Mouse (Mus musculus) adrenal gland, postnatal 25 days (tissue): ENCODE data around the gene Olfr346. TPM values are rescaled to one million over a fixed set of nuclear protein-coding genes. Genes with fewer than 3 reads are reported as not detected.

Source experiments
- DNase-seq: peaks from one replicate; pipeline ENCODE4 v3.0.0; 2021; ENCODE audit warnings: mixed read lengths
- long read RNA-seq: library from polyadenylated mRNA; stranded (forward); transcript quantifications from one replicate; pipeline ENCODE4 v2.0.0, GENCODE M21; 2021
- total RNA-seq: library from RNA; stranded (reverse); gene quantifications from 2 replicates; pipeline ENCODE4 v1.2.3, GENCODE M21; 2021

Olfr346 gene
- not detected in 2 replicates for total RNA-seq
- long read RNA-seq: 0 reads

- DNase-seq: no peak
These were observed at the start of gene Olfr346 for GRCm38 (mm10) chr2:36685488-36685887. Olfr346 (plus strand) TSS chr2:36685788.

DNA sequence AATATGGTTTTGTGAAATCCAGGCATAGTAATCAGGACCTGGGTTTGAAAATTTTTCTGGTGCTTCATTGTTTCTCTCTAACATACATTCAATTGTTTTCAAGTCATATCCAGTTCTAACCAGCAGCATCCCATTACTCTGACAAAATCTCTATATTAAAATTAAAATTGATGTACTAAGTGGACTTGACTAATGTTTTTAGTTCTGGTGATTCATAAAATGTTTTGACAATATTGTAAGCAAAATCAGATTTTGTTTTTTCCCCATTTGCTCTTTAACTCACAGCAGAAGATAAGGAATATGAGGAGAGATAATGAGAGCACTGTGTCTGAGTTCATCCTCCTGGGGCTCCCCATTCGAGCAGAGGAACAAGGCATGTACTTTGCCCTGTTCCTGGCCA lies 45.8 kb upstream of the Olfr346 start, which contains the start of gene Olfr345:
Gene Olfr345 (plus strand): TSS at position 301 of the 400 bp plus-strand sequence.
- no peak for DNase-seq

DNA sequence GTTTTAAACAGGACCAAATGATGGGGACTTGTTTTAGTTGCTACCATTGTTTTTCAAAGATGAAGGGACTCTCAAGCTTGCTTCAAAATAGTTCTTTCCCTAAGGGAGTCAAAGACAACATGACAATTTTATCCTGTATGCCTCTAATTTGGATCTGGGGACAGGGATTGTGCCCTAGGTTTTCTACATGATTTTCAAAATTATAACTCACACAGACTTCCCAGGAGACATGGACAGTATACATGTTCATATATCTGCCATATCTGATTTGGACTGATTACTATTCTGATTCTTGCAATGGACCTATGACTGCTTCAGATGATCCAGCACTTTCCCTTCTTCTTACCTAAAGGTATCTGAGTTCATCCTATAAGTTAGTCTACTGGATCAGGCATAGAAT lies 46.0 kb downstream of the Olfr346 start, which contains the start of gene Olfr347:
Gene Olfr347 (plus strand): TSS at position 301 of the 400 bp plus-strand sequence.
- no peak for DNase-seq

DNA sequence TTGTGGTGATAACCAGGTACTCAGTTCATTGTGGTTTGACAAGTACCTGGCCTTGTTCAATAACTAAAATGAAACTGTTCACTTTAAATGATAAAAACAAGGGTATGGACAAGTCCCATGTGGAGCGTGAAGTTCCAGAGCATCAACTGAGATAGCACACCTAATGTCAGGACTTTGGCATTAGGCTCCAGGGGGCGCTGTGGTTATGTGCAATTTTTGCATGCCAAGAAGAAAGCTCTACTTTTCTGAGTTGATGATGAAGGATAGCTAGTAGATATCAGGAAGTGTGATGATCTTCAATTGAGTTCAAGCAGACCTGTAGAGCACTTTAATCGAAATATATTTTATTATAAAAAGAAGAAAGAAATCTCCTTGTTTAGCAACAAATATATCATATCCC lies 50.6 kb downstream of the Olfr346 start:
- DNase-seq: no peak

Other genes starting within 250 kb of the Olfr346 start
- not detected in 2 replicates for gene Olfr340, start 233.2 kb upstream of the Olfr346 start, total RNA-seq
- gene Olfr341, start 203.3 kb upstream of the Olfr346 start, total RNA-seq: not detected in 2 replicates
- not detected in 2 replicates for gene Olfr342, start 160.8 kb upstream of the Olfr346 start, total RNA-seq
- gene Olfr344, start 119.1 kb upstream of the Olfr346 start, total RNA-seq: not detected in 2 replicates
- not detected in 2 replicates for gene Olfr345, start 45.7 kb upstream of the Olfr346 start, total RNA-seq
- not detected in 2 replicates for gene Olfr347, start 46.1 kb downstream of the Olfr346 start, total RNA-seq
- not detected in 2 replicates for gene Olfr348, start 98.5 kb downstream of the Olfr346 start, total RNA-seq
- not detected in 2 replicates for gene Olfr50, start 104.8 kb downstream of the Olfr346 start, total RNA-seq
- not detected in 2 replicates for gene Olfr3, start 131.2 kb downstream of the Olfr346 start, total RNA-seq
- not detected in 2 replicates for gene Olfr350, start 160.5 kb downstream of the Olfr346 start, total RNA-seq
- gene Olfr351, start 176.9 kb downstream of the Olfr346 start, total RNA-seq: not detected in 2 replicates
- not detected in 2 replicates for gene Olfr352, start 182.7 kb downstream of the Olfr346 start, total RNA-seq
- not detected in 2 replicates for gene Olfr353, start 207.1 kb downstream of the Olfr346 start, total RNA-seq
- gene Olfr354, start 219.9 kb downstream of the Olfr346 start, total RNA-seq: not detected in 2 replicates
- not detected in 2 replicates for gene Olfr355, start 243.1 kb downstream of the Olfr346 start, total RNA-seq